Mouse (Mus musculus): ENCODE measurements around the gene Sept9. TPM values are rescaled to one million over a fixed set of nuclear protein-coding genes. Genes with fewer than 3 reads are reported as not detected.

The Sept9 gene
- 100 to 1,000 TPM; 277 to 424 TPM for polyA plus RNA-seq (2017; shearing (Covaris generic))

- no peak for ATAC-seq
Observed at GRCm38 (mm10) chr11:117199282-117200175, at the start of gene Sept9. Gene Sept9 (plus strand): TSS chr11:117199661.

- no peak for ATAC-seq
Observed at GRCm38 (mm10) chr11:117150467-117150966, 48.9 kb upstream of the Sept9 start.

- no peak for ATAC-seq
Observed at GRCm38 (mm10) chr11:117151461-117151860, 48.0 kb upstream of the Sept9 start.

GRCm38 (mm10) chr11:117152541-117152940 lies 46.9 kb upstream of the Sept9 start:
- no peak for ATAC-seq

- no peak for ATAC-seq
Observed at GRCm38 (mm10) chr11:117153553-117153952, 45.9 kb upstream of the Sept9 start.

GRCm38 (mm10) chr11:117154088-117154815 lies 45.2 kb upstream of the Sept9 start:
- no peak for ATAC-seq

GRCm38 (mm10) chr11:117156725-117157124 lies 42.7 kb upstream of the Sept9 start:
- no peak for ATAC-seq

- ATAC-seq = no peak
Observed at GRCm38 (mm10) chr11:117158343-117158742, 41.1 kb upstream of the Sept9 start.

GRCm38 (mm10) chr11:117159257-117159945 lies 40.1 kb upstream of the Sept9 start:
- no peak for ATAC-seq

- ATAC-seq = no peak
Observed at GRCm38 (mm10) chr11:117159946-117160307, 39.5 kb upstream of the Sept9 start.

- ATAC-seq = no peak
Observed at GRCm38 (mm10) chr11:117160791-117161190, 38.7 kb upstream of the Sept9 start.

GRCm38 (mm10) chr11:117161574-117161973 lies 37.9 kb upstream of the Sept9 start:
- no peak for ATAC-seq

GRCm38 (mm10) chr11:117163098-117163497 lies 36.4 kb upstream of the Sept9 start:
- ATAC-seq = no peak

- ATAC-seq = no peak
Observed at GRCm38 (mm10) chr11:117163771-117164170, 35.7 kb upstream of the Sept9 start.

- ATAC-seq = no peak
Observed at GRCm38 (mm10) chr11:117168278-117169087, 31.0 kb upstream of the Sept9 start.

GRCm38 (mm10) chr11:117169088-117169635 lies 30.3 kb upstream of the Sept9 start:
- no peak for ATAC-seq

- no peak for ATAC-seq
Observed at GRCm38 (mm10) chr11:117169801-117170565, 29.5 kb upstream of the Sept9 start.

- ATAC-seq = no peak
Observed at GRCm38 (mm10) chr11:117174098-117174892, 25.2 kb upstream of the Sept9 start.

GRCm38 (mm10) chr11:117174924-117175323 lies 24.5 kb upstream of the Sept9 start:
- ATAC-seq = peak; percentile 94

- ATAC-seq = no peak
Observed at GRCm38 (mm10) chr11:117175472-117175871, 24.0 kb upstream of the Sept9 start.

Measured in CD4-positive, CD25-positive, alpha-beta regulatory T cell, adult 4 months (primary cell).